In genomic region chr7:128012136-128012780, GRCm38 (mm10) we compare ENCODE assay signal across 16 mouse cellular contexts. TPM values are rescaled to one million over a fixed set of nuclear protein-coding genes. Genes with fewer than 3 reads are reported as not detected.
"Had no signal": no experiment of that assay in that cellular context is flagged by ENCODE, and none has a peak within 500 bp of the region (broad histone marks: within the 10 kb centered on the region; RNA-seq: fewer than 3 reads in every experiment).

No protein-coding gene starts in this region.

- H3K27ac ChIP-seq: intestine, embryonic 15.5 days; limb, embryonic 15.5 days; liver, embryonic 12.5 days; midbrain, embryonic 12.5 days; neural tube, embryonic 15.5 days had no signal

- DNase-seq: kidney, adult 18-20 months; kidney, postnatal 14 days; lung, embryonic 14.5 days; lung, postnatal 10 days; lung, postnatal 4 days; right cerebral cortex, postnatal 4 days; spleen, adult 18-20 months had no signal

- H3K4me3 ChIP-seq: intestine, embryonic 15.5 days; limb, embryonic 15.5 days; liver, embryonic 12.5 days; midbrain, embryonic 12.5 days; neural tube, embryonic 15.5 days had no signal

RNA-seq across cellular contexts. Expression of gene Trim72, which starts 8.5 kb away (rescaled TPM):
- total RNA-seq: megakaryocyte, adult 5-6 weeks had no signal

RNA-seq across cellular contexts. Expression of gene Gm49368, which starts 50.2 kb away (rescaled TPM):
- total RNA-seq: layer of hippocampus, postnatal 10 days; left cerebral cortex, adult 18-20 months; left cerebral cortex, postnatal 25 days had no signal
